Mouse (Mus musculus) liver, postnatal 0 days (tissue): Measurements from ENCODE around the gene Dact3.

Source experiments
- CTCF ChIP-seq: sonication (generic); IDR thresholded peaks from 2 replicates; pipeline ENCODE4 v1.5.1; 2016; ENCODE audit warnings: antibody characterized with exemption, low read depth
- EP300 ChIP-seq: IDR thresholded peaks from 2 replicates; pipeline ENCODE4 v1.6.1; 2016; ENCODE audit warnings: antibody characterized with exemption, low read depth, mild to moderate bottlenecking

DNA sequence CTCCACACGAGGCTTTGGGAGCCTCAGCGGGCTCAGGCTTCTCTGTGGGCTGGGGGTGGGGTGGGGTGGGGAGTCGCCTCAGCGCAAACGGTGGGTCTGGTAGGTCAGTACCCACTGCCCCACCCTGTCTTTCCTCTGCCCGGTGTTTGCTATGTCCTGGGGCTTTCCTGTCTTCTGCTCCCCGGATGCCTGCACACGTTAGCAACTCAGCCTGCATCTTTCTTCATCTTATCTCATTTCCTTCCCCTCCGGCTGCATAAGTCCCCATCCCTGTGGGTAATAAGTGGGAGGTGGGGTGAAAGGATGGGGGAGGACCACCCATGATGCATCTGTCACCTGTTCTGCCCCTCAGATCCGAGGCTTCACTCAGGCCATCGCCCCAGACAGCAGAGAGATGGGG is 33.2 kb downstream of the Dact3 start:
- TF ChIP-seq CTCF (no peak), EP300 (no peak)
